Mouse (Mus musculus) macrophage (primary cell): ENCODE results near the gene Glrx2. TPM values are rescaled to one million over a fixed set of nuclear protein-coding genes. Genes with fewer than 3 reads are reported as not detected.

ENCODE experiments used
- H3K27ac ChIP-seq: fragments of 350-480 bp; formaldehyde crosslinking; 2 replicates; pipeline ENCODE4 v1.9.0; 2021
- H3K36me3 ChIP-seq: fragments of 350-480 bp; formaldehyde crosslinking; 2 replicates; pipeline ENCODE4 v1.9.0; 2021; ENCODE audit errors: inconsistent target
- H3K4me3 ChIP-seq: fragments of 350-480 bp; formaldehyde crosslinking; 2 replicates; pipeline ENCODE4 v1.9.0; 2021; ENCODE audit errors: inconsistent target
- H3K79me2 ChIP-seq: fragments of 350-480 bp; formaldehyde crosslinking; 2 replicates; pipeline ENCODE4 v1.9.0; 2021; ENCODE audit errors: inconsistent target
- WGBS: methylation state at CpG from one replicate; pipeline ENCODE4 v1.1.7; 2026; ENCODE audit warnings: inconsistent platforms; ENCODE audit not compliant: missing documents; 5-methylcytosine and 5-hydroxymethylcytosine counted together
- polyA plus RNA-seq: library from polyadenylated mRNA; stranded (reverse); fragments of 250-400 nt; gene quantifications from 3 replicates; pipeline ENCODE4 v1.2.4, GENCODE M21; 2018; ENCODE audit warnings: inconsistent platforms

The Glrx2 gene
- polyA plus RNA-seq, 1 experiment from 2014 or later: 56.3 TPM

DNA sequence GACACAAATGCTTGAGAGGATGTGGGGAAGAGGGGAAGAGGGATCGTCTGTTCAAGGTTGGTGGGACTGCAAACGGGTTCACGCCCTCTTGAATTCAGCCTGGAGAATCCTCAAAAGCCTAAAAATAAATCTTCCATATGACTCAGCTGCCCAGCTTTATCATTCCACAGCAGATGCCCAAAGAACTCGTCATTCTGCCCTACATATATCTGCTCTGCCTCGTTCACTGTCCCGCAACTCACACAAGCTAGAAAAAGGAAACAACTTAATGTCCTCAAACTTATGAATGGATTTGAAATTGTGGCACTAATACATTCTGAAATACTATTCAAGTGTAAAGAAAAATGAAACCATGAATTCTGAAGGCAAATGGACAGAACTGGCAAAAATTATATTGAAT is 57.8 kb downstream of the Glrx2 start:
- H3K4me3 ChIP-seq: no peak overlapping the region
- no peaks in the 10 kb centered on the region for H3K36me3 ChIP-seq
- no peak overlapping the region for H3K27ac ChIP-seq
- H3K79me2 ChIP-seq: peaks cover 28% of the 10 kb centered on the region
- 94% methylated on average over 6 of the region's 6 CpGs for WGBS

GRCm38 (mm10) chr1:143776446-143777411 is 60.6 kb downstream of the Glrx2 start, which contains the start of the genes Trove2 and Uchl5:
Gene Trove2, minus strand, starts transcription at chr1:143777068.
Gene Uchl5, plus strand, starts transcription at chr1:143777272.
- Histone ChIP-seq H3K4me3 (peak within 1 kb of the TSS; percentile 93), H3K79me2 (peaks cover 56% of the 10 kb centered on the region), H3K36me3 (no peaks in the 10 kb centered on the region), H3K27ac (peak within 1 kb of the TSS; percentile 83)
- 2% methylated on average over 80 of the region's 84 CpGs for WGBS

- peak overlapping the region; percentile 83 for H3K27ac ChIP-seq
- peak overlapping the region; percentile 93 for H3K4me3 ChIP-seq
- under 1% methylated on average over 39 of the region's 39 CpGs for WGBS
- H3K36me3 ChIP-seq: no peaks in the 10 kb centered on the region
- H3K79me2 ChIP-seq: peaks cover 66% of the 10 kb centered on the region
These were observed 61.5 kb downstream of the Glrx2 start for GRCm38 (mm10) chr1:143777558-143778218.

DNA sequence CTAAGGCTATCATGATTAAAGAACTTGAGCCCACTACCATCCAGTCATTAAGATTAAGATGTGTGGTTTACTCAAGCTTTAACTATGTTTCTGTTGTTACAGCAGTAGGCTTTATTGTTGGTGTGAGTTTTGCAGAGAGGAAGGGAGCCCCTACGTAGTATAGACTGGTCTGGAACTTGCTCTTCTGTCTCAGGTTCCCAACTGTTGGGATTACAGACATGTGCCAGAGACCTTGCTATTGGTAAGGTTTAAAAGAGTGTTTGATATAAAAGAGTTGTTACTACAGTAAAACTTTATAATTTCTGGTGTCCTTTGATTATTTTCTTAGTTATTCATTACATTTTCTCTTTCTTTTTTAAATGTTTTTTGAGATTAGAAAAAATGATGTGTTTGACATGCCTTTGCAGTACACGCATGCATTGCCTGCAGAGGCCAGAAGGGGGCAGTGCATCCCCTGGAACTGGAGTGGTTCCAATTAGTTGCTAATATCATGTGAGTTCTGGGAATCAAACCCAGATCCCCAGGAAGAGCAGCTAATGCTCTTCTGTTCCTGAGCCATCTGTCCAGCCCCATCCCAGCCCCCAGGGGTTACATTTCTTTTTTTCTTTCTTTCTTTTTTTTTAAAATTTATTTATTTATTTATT is 72.6 kb downstream of the Glrx2 start:
- WGBS: 87% methylated on average over 2 of the region's 2 CpGs
- no peak overlapping the region for H3K27ac ChIP-seq
- 0 out of 2 replicates have a peak, but pooled peaks cover 3% of the 10 kb centered on the region for H3K36me3 ChIP-seq
- peaks cover 90% of the 10 kb centered on the region for H3K79me2 ChIP-seq
- no peak overlapping the region for H3K4me3 ChIP-seq

Other genes with a start within 250 kb of the Glrx2 start
- gene B3galt2, start 75.7 kb upstream of the Glrx2 start, polyA plus RNA-seq: not detected in 3 replicates
- gene Cdc73, start 13.4 kb upstream of the Glrx2 start, polyA plus RNA-seq: 20.3 to 31.1 TPM (median 29.4 TPM) in 3 replicates
- gene Trove2, start 60.7 kb downstream of the Glrx2 start, polyA plus RNA-seq: 5.8 to 7.0 TPM (median 6.4 TPM) in 3 replicates
- gene Uchl5, start 60.9 kb downstream of the Glrx2 start, polyA plus RNA-seq: 26.6 to 82.9 TPM (median 60.1 TPM) in 3 replicates